Mouse (Mus musculus) hindbrain, postnatal 0 days (tissue): ENCODE data around the gene Smtn. TPM values are rescaled to one million over a fixed set of nuclear protein-coding genes. Genes with fewer than 3 reads are reported as not detected.
A peak's percentile ranks its signal among the peaks of the same experiment; 100 is the strongest.

Experiments used
- ATAC-seq: fragments of 200-750 bp; cut with Nextera tagmentation; 2 replicates; pipeline ENCODE4 v1.8.0; 2017; ENCODE audit warnings: mild to moderate bottlenecking, moderate TSS enrichment, moderate library complexity
- DNase-seq: peaks from one replicate; pipeline ENCODE4 v3.0.0-alpha.2; 2015; ENCODE audit warnings: low spot score
- H3K27ac ChIP-seq: fragments of 300-500 bp; sonication (generic); 2 replicates; pipeline ENCODE4 v1.5.1; 2014; ENCODE audit warnings: mild to moderate bottlenecking
- H3K27me3 ChIP-seq: fragments of 300-500 bp; sonication (generic); 2 replicates; pipeline ENCODE4 v1.6.1; 2014; ENCODE audit warnings: low read length, mixed read lengths; ENCODE audit not compliant: insufficient read depth
- H3K36me3 ChIP-seq: fragments of 300-500 bp; sonication (generic); 2 replicates; pipeline ENCODE4 v1.6.1; 2014; ENCODE audit warnings: low read length, mixed read lengths; ENCODE audit not compliant: insufficient read depth
- H3K4me1 ChIP-seq: fragments of 300-500 bp; sonication (generic); 2 replicates; pipeline ENCODE4 v1.6.1; 2014; ENCODE audit warnings: antibody characterized with exemption, low read length, mixed read lengths; ENCODE audit not compliant: insufficient read depth
- H3K4me2 ChIP-seq: fragments of 300-500 bp; sonication (generic); 2 replicates; pipeline ENCODE4 v1.6.1; 2014; ENCODE audit warnings: low read depth, mild to moderate bottlenecking, low read length, moderate library complexity, mixed read lengths
- H3K4me3 ChIP-seq: fragments of 300-500 bp; sonication (generic); 2 replicates; pipeline ENCODE4 v1.5.1; 2014; ENCODE audit warnings: low read length
- H3K9ac ChIP-seq: fragments of 300-500 bp; sonication (generic); replicated peaks from 2 replicates; pipeline ENCODE4 v1.6.1; 2014; ENCODE audit warnings: mild to moderate bottlenecking, low read length, moderate library complexity, mixed read lengths
- H3K9me3 ChIP-seq: fragments of 300-500 bp; sonication (generic); 2 replicates; pipeline ENCODE4 v1.6.1; 2016; ENCODE audit warnings: low read length, mixed read lengths
- CTCF ChIP-seq: IDR thresholded peaks from 2 replicates; pipeline ENCODE4 v1.5.1; 2016; ENCODE audit warnings: antibody characterized with exemption, control low read depth, low read depth
- WGBS: fragments of 180-500 bp; shearing (Covaris S2); extraction: QIAGEN DNeasy Blood & Tissue Kit; methylation state at CpG from one replicate; pipeline ENCODE4 v1.1.7; 2014; 5-methylcytosine and 5-hydroxymethylcytosine counted together
- polyA plus RNA-seq: library from polyadenylated mRNA; unstranded; fragments of >200 nt; fragmentation: Nextera tagmentation; extraction: Ambion mirVana; gene quantifications from 2 replicates; pipeline ENCODE4 v1.2.1, GENCODE M21; 2015
- total RNA-seq: library from RNA; depleted of rRNA; stranded (reverse); fragments of >200 nt; gene quantifications from 2 replicates; pipeline ENCODE4 v1.2.3, GENCODE M21; 2014

The Smtn gene
- total and polyA plus RNA-seq, 2 experiments from 2014 or later = 10.0 to 10.7 TPM

DNA sequence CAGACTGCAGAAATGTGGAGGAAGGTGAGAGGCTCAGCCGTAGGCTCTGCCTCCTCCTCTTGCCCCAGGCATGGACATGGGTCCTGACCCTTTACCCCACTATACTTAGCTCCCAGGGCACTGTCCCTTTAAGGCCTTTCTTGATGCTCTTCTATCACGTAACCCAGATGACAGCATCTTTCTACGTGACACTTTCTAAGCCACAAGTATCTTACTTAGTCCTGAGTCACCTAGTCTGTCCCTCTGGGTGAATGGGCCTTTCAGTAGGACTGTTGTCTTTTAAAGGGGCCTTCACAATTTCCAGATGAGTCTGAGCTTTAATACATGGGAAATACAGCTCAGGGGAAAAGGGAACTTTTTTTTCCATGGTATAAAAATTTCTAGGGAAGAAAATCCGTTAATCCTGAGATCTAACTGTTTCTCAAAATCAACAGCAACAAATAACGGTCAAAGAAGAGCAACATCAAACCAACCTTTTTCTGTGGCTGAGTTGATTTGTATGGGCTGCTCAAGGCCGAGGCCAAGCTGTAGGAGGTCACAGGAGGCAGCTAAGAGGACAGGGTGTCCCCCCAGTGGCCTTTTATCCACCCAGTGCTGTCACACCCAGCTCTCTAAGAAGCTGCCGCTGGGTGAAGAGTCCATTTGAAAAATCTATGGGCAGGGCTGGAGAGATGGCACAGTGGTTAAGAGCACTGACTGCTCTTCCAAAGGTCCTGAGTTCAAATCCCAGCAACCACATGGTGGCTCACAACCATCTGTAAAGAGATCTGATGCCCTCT lies 40.1 kb upstream of the Smtn start:
- DNase-seq (no peak), ATAC-seq (no peak)
- Histone ChIP-seq H3K9me3 (no peaks in the 10 kb centered on the region), H3K4me3 (no peak overlapping the region), H3K9ac (no peak overlapping the region), H3K27ac (no peak overlapping the region), H3K36me3 (no peaks in the 10 kb centered on the region), H3K4me1 (no peaks in the 10 kb centered on the region), H3K4me2 (no peak overlapping the region), H3K27me3 (no peaks in the 10 kb centered on the region)
- 66% methylated on average over 7 of the region's 7 CpGs for WGBS
- no peak for TF ChIP-seq CTCF

DNA sequence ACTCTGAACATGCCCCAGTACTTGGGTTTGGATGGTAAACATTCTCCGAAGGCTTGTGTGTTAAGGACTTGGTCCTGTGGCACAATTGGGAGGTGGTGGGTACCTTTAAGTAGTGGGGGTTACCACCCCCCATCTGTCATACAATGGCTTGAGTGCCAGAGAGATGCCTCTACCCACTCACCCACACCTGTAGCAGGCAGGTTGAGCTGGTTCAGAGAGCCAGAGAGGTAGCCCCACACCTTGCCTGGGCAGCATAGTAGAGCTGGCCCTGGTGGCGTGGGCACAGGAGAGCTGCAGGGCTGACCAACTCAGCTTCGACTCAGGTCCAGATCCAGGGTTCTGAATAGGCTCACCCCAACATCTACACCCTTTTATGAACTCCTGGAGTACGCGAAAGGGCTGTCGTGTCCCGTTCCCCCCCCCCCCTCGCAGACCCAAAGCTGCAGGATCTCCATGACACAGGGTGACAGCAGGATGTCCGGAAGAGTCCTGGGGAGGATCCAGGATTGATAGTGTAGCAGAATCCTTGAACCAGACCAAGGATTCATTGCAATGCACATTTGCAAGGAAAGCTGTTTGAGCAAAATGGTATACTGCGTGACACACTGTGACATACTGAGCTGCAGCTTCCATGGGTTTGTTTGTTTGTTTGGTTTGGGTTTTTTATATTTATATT lies 37.8 kb upstream of the Smtn start:
- H3K9ac ChIP-seq = no peak overlapping the region
- no peaks in the 10 kb centered on the region for H3K27me3 ChIP-seq
- WGBS = 84% methylated on average over 10 of the region's 10 CpGs
- H3K27ac ChIP-seq = no peak overlapping the region
- no peaks in the 10 kb centered on the region for H3K36me3 ChIP-seq
- no peak for TF ChIP-seq CTCF
- no peak overlapping the region for H3K4me3 ChIP-seq
- no peak for DNase-seq
- ATAC-seq = no peak
- no peak overlapping the region for H3K4me2 ChIP-seq
- H3K4me1 ChIP-seq = no peaks in the 10 kb centered on the region
- no peaks in the 10 kb centered on the region for H3K9me3 ChIP-seq

DNA sequence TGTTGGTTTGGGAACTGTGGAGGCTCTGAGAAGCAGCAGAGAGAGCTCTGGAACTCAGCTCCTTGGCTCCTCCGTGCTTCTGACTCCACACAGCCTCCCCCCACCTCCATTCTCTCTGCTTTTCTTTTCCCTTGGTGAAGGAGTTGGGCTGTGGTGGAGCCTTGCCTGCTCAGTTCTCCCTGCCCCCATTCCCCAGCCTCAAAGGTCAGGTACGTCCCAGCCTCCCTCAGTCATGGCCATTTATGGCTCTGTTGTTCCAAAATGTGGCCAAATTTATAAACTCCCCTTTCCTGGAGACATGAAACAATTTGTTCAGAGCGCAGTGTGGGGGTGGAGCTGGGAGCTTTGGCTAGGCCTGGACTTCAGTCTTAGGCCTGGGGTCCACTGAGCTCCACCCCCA lies 34.8 kb upstream of the Smtn start:
- Histone ChIP-seq H3K9me3 (no peaks in the 10 kb centered on the region), H3K27ac (no peak overlapping the region), H3K4me3 (no peak overlapping the region), H3K4me2 (no peak overlapping the region), H3K27me3 (no peaks in the 10 kb centered on the region), H3K9ac (no peak overlapping the region), H3K4me1 (no peaks in the 10 kb centered on the region), H3K36me3 (no peaks in the 10 kb centered on the region)
- 53% methylated on average over 3 of the region's 3 CpGs for WGBS
- DNase-seq (no peak), ATAC-seq (no peak)
- no peak for TF ChIP-seq CTCF

DNA sequence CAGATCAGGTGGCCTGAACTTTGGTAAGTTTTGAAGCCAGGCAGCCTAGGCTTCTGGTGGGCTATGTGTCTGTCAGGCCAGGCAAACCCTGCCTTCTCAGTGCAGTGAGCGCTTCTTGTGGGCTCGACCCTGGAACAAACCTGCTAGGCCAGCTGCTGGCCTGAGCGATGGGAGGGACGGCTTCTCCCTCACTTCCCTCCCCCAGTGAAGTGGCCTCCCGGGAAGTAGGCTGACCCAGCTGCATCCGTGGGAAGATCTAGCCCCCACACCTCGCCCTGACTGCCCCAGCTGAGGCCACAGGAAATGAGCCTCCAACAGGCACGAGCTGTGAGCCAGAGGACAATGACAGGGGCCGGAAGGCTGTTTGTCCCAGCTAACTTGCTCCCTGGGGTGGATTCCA lies 32.7 kb upstream of the Smtn start:
- Histone ChIP-seq H3K27ac (peak overlapping the region; percentile 20; the same call in 1 of the 2 replicates), H3K4me3 (no peak overlapping the region), H3K4me1 (no peaks in the 10 kb centered on the region), H3K36me3 (no peaks in the 10 kb centered on the region), H3K9ac (no peak overlapping the region), H3K4me2 (no peak overlapping the region), H3K27me3 (no peaks in the 10 kb centered on the region), H3K9me3 (no peaks in the 10 kb centered on the region)
- ATAC-seq (no peak), DNase-seq (peak; percentile 27)
- WGBS = 19% methylated on average over 9 of the region's 9 CpGs
- no peak for TF ChIP-seq CTCF

DNA sequence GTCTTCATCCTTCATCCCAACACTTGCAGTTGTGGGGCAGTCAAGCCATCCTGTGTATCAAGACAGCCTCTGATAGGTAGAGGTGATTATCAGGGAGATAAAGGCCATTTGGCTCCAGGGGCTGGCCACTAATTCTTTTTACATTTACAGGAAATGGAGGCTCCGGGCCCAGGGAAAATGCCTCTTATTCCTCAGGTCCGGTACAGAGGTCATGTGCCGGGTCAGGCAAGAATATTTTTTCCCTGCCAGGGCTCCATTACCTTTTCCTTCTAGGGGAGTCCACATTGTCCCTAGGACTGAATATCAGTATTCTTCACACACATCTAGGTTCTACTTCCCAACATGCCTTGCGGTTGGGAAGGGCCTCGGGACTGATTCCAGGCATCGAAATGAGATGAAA lies 31.8 kb upstream of the Smtn start:
- ATAC-seq = no peak
- TF ChIP-seq CTCF = no peak
- Histone ChIP-seq H3K4me2 (no peak overlapping the region), H3K4me1 (no peaks in the 10 kb centered on the region), H3K9ac (no peak overlapping the region), H3K27ac (no peak overlapping the region), H3K4me3 (no peak overlapping the region), H3K27me3 (no peaks in the 10 kb centered on the region), H3K9me3 (no peaks in the 10 kb centered on the region), H3K36me3 (no peaks in the 10 kb centered on the region)
- no peak for DNase-seq
- WGBS = 91% methylated on average over 6 of the region's 6 CpGs

DNA sequence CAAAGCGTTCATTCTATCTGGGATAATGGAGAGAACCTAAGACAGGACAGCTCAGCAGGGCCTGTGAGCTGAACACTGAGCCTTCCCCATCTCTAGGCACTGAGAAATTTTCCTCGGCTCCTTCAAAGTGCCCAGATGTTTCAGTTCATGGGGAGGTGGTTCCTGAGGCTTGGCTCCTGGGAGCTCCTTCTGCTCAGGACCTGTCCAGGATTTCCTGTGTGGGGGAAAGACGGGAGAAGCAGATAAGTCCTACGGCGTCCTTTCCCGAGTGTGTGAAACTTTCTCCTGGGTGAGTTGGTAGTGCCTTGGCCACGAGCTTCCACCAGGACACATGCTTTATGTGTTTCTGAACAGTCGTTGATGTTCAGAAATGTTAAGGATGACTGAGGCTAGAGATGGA lies 29.9 kb upstream of the Smtn start:
- H3K9ac ChIP-seq = no peak overlapping the region
- ATAC-seq (no peak), DNase-seq (no peak)
- no peak overlapping the region for H3K4me3 ChIP-seq
- no peaks in the 10 kb centered on the region for H3K36me3 ChIP-seq
- no peak for TF ChIP-seq CTCF
- H3K4me1 ChIP-seq = no peaks in the 10 kb centered on the region
- H3K27ac ChIP-seq = no peak overlapping the region
- WGBS = 93% methylated on average over 8 of the region's 8 CpGs
- no peaks in the 10 kb centered on the region for H3K27me3 ChIP-seq
- no peak overlapping the region for H3K4me2 ChIP-seq
- H3K9me3 ChIP-seq = no peaks in the 10 kb centered on the region

DNA sequence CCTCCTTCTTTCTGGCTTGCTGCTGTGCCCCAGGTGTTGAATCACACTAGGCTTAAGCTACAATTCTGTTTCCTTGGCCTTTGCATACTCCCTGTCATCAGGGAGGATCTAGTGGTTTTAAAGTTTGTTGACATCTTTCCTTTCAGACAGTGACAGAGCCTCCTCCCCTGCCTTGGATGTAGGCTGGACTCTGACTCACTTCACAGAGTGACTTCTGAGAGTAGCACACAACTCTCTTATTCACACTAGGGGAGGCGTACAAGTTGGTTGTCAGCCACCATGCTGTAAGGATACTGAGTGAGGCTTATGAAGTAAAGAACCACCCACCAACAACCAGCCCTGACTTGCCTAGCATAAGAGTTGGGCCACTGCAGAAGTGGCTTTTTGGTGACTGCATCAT lies 27.5 kb upstream of the Smtn start:
- no peaks in the 10 kb centered on the region for H3K27me3 ChIP-seq
- no peaks in the 10 kb centered on the region for H3K36me3 ChIP-seq
- TF ChIP-seq CTCF = no peak
- DNase-seq (no peak), ATAC-seq (no peak)
- H3K9me3 ChIP-seq = no peaks in the 10 kb centered on the region
- no peak overlapping the region for H3K4me3 ChIP-seq
- no peaks in the 10 kb centered on the region for H3K4me1 ChIP-seq
- no peak overlapping the region for H3K27ac ChIP-seq
- H3K4me2 ChIP-seq = no peak overlapping the region
- WGBS = 97% methylated on average over 1 of the region's 1 CpGs
- H3K9ac ChIP-seq = no peak overlapping the region
